8 mouse cellular contexts compared by ENCODE assay signal in the genomic region with DNA sequence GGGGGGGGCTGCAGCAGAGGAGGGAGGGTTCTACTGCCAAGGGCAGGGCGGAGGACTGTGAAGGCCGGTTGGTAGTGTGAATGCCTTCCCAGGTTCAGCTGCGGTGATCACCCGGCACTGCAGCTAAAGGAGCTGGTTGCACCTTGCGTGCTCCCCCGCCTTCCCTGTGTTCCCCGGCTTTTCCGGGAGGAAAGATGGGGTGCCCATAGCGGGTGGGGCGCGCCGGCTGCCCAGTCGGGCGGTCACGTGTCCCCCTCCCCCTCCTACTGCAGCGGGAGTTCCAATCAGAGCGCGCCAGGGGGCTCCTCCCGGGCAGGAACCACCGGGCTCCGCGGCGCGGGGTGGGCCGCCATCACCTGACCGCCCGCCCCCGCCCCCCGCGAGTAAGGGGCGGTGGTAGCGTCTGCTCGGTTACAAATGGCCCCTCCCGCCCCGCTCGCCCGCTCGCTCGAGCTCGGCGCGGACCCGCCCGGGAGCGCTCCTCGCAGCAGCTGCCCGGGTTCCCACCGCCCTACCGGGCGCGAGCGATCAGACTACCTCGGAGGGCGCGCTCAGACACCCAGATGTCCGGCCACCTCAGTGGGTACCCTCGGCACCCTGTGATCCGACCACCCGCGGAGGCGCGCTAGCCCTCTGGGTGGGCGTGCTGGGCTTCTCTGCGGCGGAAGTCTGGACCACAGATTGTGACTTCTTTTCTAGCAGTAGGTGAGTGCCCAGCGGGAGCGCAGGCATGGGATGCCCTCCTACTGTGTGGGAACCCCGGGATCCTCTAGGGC.
DNase-seq lines count a peak whose midpoint lies in the region; ATAC-seq lines count a peak whose summit lies in the region.

No protein-coding gene starts in this region.

- peak; percentile 93 for ATAC-seq in embryonic facial prominence, embryonic 14.5 days (ENCODE audit: low read depth)
- ATAC-seq in lung, embryonic 15.5 days (ENCODE audit: borderline replicate concordance, extremely low read depth, low FRiP score, low TSS enrichment) = peak; percentile 82
- no peak for ATAC-seq in megakaryocyte progenitor cell, adult 5-6 weeks (replicated peaks; ENCODE audit: poor library complexity)

- peaks cover 11% of the 10 kb centered on the region for H3K4me1 ChIP-seq in embryonic facial prominence, embryonic 14.5 days (ENCODE audit: control insufficient read depth, insufficient read depth, low read length)
- H3K4me1 ChIP-seq in lung, embryonic 15.5 days = peaks cover 34% of the 10 kb centered on the region

- peaks cover 90% of the 10 kb centered on the region for H3K27me3 ChIP-seq in embryonic facial prominence, embryonic 14.5 days (replicated peaks; ENCODE audit: control insufficient read depth, insufficient read depth, low read length)
- peaks cover 96% of the 10 kb centered on the region for H3K27me3 ChIP-seq in lung, embryonic 15.5 days

- intact Hi-C loops in heart, postnatal 10 days (cut with DNase I) = no loop called here

- no peaks in the 10 kb centered on the region for H3K9me3 ChIP-seq in embryonic facial prominence, embryonic 14.5 days (ENCODE audit: control insufficient read depth, low read length)
- no peaks in the 10 kb centered on the region for H3K9me3 ChIP-seq in lung, embryonic 15.5 days

- DNase-seq in urinary bladder, adult 2 months (ENCODE audit: low spot score) = peak; percentile 29
- no peak for DNase-seq in urinary bladder, postnatal 10 days (ENCODE audit: low spot score)
- DNase-seq in embryonic facial prominence, embryonic 14.5 days (ENCODE audit: low spot score) = peak; percentile 81
- DNase-seq in heart, postnatal 10 days = peak; percentile 11 to 26
- DNase-seq in layer of hippocampus, adult 9-10 months (ENCODE audit: low spot score) = peak; percentile 67
- DNase-seq in retina, postnatal 7 days (ENCODE audit: low read depth, low spot score) = peak; percentile 57

- H3K4me3 ChIP-seq in embryonic facial prominence, embryonic 14.5 days (ENCODE audit: low read depth, low read length) = peak overlapping the region; percentile 57
- peak overlapping the region; percentile 53 for H3K4me3 ChIP-seq in lung, embryonic 15.5 days

- H3K27ac ChIP-seq in embryonic facial prominence, embryonic 14.5 days (replicated peaks; ENCODE audit: low read depth, low read length) = no peak overlapping the region
- H3K27ac ChIP-seq in lung, embryonic 15.5 days = no peak overlapping the region

- WGBS in embryonic facial prominence, embryonic 14.5 days = 0% methylated on average over 31 of the region's 68 CpGs
- under 1% methylated on average over 52 of the region's 68 CpGs for WGBS in lung, embryonic 15.5 days

- peak overlapping the region; percentile 96 for H3K4me2 ChIP-seq in embryonic facial prominence, embryonic 14.5 days (ENCODE audit: low read depth, low read length)
- H3K4me2 ChIP-seq in lung, embryonic 15.5 days = peak overlapping the region; percentile 90

- H3K36me3 ChIP-seq in embryonic facial prominence, embryonic 14.5 days (ENCODE audit: control insufficient read depth, insufficient read depth, low read length) = no peaks in the 10 kb centered on the region
- no peaks in the 10 kb centered on the region for H3K36me3 ChIP-seq in lung, embryonic 15.5 days

- peak overlapping the region; percentile 66 for H3K9ac ChIP-seq in embryonic facial prominence, embryonic 14.5 days (ENCODE audit: low read depth, low read length)
- H3K9ac ChIP-seq in lung, embryonic 15.5 days = peak overlapping the region; percentile 25; the same call in 1 of the 2 replicates
